Mouse (Mus musculus) testis, adult 2 months (tissue): Measurements from ENCODE around the gene 0610037L13Rik. TPM values are rescaled to one million over a fixed set of nuclear protein-coding genes. Genes with fewer than 3 reads are reported as not detected.

Experiments
- H3K27ac ChIP-seq: fragments of 200-500 bp; 2 replicates; pipeline ENCODE4 v1.5.1; 2012; ENCODE audit warnings: low read depth, low read length; ENCODE audit not compliant: control insufficient read depth, insufficient read depth
- H3K27me3 ChIP-seq: fragments of 200-500 bp; 2 replicates; pipeline ENCODE4 v1.6.1; 2012; ENCODE audit warnings: mild to moderate bottlenecking, low read length, moderate library complexity; ENCODE audit not compliant: control insufficient read depth, insufficient read depth
- H3K36me3 ChIP-seq: fragments of 200-500 bp; 2 replicates; pipeline ENCODE4 v1.6.1; 2012; ENCODE audit warnings: mild to moderate bottlenecking, low read length; ENCODE audit not compliant: control insufficient read depth, insufficient read depth
- H3K4me1 ChIP-seq: fragments of 200-500 bp; 2 replicates; pipeline ENCODE4 v1.6.1; 2012; ENCODE audit warnings: low read length; ENCODE audit not compliant: control insufficient read depth, insufficient read depth
- H3K4me3 ChIP-seq: fragments of 200-500 bp; 2 replicates; pipeline ENCODE4 v1.5.1; 2012; ENCODE audit warnings: low read depth, mild to moderate bottlenecking, low read length, moderate library complexity, mixed read lengths; ENCODE audit not compliant: control insufficient read depth
- CTCF ChIP-seq: fragments of 200-500 bp; IDR thresholded peaks from 2 replicates; pipeline ENCODE4 v1.5.1; 2012; ENCODE audit warnings: low read depth, mild to moderate bottlenecking, inconsistent platforms, low read length, moderate library complexity; ENCODE audit not compliant: control insufficient read depth, insufficient read depth, insufficient replicate concordance
- POLR2A ChIP-seq: fragments of 200-500 bp; IDR thresholded peaks from 2 replicates; pipeline ENCODE4 v1.6.1; 2012; ENCODE audit warnings: low read depth, mild to moderate bottlenecking, inconsistent platforms, low read length, moderate library complexity; ENCODE audit not compliant: control insufficient read depth
- polyA plus RNA-seq: library from polyadenylated mRNA; depleted of rRNA; stranded (reverse); fragments of >200 nt; gene quantifications from 2 replicates; pipeline ENCODE4 v1.2.3, GENCODE M21; 2012

0610037L13Rik gene
- polyA plus RNA-seq, 1 experiment, result 77.6 TPM

GRCm38 (mm10) chr4:107920336-107920735 lies 30.7 kb downstream of the 0610037L13Rik start:
- no peak overlapping the region for H3K27ac ChIP-seq
- H3K36me3 ChIP-seq, result peaks cover 1% of the 10 kb centered on the region; the same call in 1 of the 2 replicates
- no peak overlapping the region for H3K4me3 ChIP-seq
- TF ChIP-seq CTCF (no peak), POLR2A (no peak)
- H3K4me1 ChIP-seq, result peaks cover 5% of the 10 kb centered on the region; the same call in 1 of the 2 replicates
- no peaks in the 10 kb centered on the region for H3K27me3 ChIP-seq

GRCm38 (mm10) chr4:107921152-107921695 lies 31.6 kb downstream of the 0610037L13Rik start:
- Histone ChIP-seq H3K4me3 (no peak overlapping the region), H3K4me1 (peaks cover 5% of the 10 kb centered on the region; the same call in 1 of the 2 replicates)

GRCm38 (mm10) chr4:107921952-107922351 lies 32.3 kb downstream of the 0610037L13Rik start:
- Histone ChIP-seq H3K4me3 (peak overlapping the region; percentile 13; the same call in 1 of the 2 replicates), H3K36me3 (peaks cover 1% of the 10 kb centered on the region; the same call in 1 of the 2 replicates), H3K27me3 (no peaks in the 10 kb centered on the region), H3K4me1 (peaks cover 5% of the 10 kb centered on the region; the same call in 1 of the 2 replicates), H3K27ac (peak overlapping the region; percentile 66)
- TF ChIP-seq POLR2A (no peak), CTCF (no peak)

More at GRCm38 (mm10) chr4:107921152-107921695, 31.6 kb downstream of the 0610037L13Rik start:
- H3K27me3 ChIP-seq, result no peaks in the 10 kb centered on the region
- TF ChIP-seq POLR2A, result no peak
- no peak for TF ChIP-seq CTCF
- H3K36me3 ChIP-seq, result peaks cover 1% of the 10 kb centered on the region; the same call in 1 of the 2 replicates
- H3K27ac ChIP-seq, result no peak overlapping the region

- H3K36me3 ChIP-seq, result peaks cover 1% of the 10 kb centered on the region; the same call in 1 of the 2 replicates
- 0 out of 2 replicates have a peak, but pooled peaks have one; percentile 8 for TF ChIP-seq CTCF
- peak; percentile 97 for TF ChIP-seq POLR2A
- peak within 1 kb of the TSS; percentile 97 for H3K4me3 ChIP-seq
- H3K27ac ChIP-seq, result peak within 1 kb of the TSS; percentile 97
- peaks cover 5% of the 10 kb centered on the region; the same call in 1 of the 2 replicates for H3K4me1 ChIP-seq
- H3K27me3 ChIP-seq, result no peaks in the 10 kb centered on the region
Measured at GRCm38 (mm10) chr4:107923145-107923802, 33.7 kb downstream of the 0610037L13Rik start, which contains the start of gene Cpt2. Gene Cpt2, minus strand, starts transcription at chr4:107923610.

DNA sequence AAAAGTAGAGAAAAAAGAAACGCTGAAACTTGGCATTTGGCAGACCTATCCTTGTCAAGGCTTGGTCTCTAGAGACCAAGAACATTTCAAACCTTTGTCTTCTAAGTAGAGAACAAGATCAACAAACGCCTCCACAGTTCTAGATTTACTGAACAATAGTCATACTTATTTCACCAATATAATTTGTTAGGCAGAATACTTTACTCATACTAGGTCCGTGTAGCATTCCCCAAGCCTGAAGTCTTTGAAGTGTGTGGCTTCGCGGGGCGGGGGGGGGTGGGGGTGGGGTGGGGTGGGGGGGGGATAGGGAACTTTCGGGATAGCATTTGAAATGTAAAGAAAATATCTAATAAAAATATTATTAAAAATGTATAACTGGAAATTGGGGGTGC lies 34.2 kb downstream of the 0610037L13Rik start:
- Histone ChIP-seq H3K4me1 (peaks cover 5% of the 10 kb centered on the region; the same call in 1 of the 2 replicates), H3K4me3 (peak overlapping the region; percentile 97), H3K27ac (peak overlapping the region; percentile 34; the same call in 1 of the 2 replicates), H3K27me3 (no peaks in the 10 kb centered on the region), H3K36me3 (peaks cover 1% of the 10 kb centered on the region; the same call in 1 of the 2 replicates)
- TF ChIP-seq POLR2A, result no peak
- no peak for TF ChIP-seq CTCF

DNA sequence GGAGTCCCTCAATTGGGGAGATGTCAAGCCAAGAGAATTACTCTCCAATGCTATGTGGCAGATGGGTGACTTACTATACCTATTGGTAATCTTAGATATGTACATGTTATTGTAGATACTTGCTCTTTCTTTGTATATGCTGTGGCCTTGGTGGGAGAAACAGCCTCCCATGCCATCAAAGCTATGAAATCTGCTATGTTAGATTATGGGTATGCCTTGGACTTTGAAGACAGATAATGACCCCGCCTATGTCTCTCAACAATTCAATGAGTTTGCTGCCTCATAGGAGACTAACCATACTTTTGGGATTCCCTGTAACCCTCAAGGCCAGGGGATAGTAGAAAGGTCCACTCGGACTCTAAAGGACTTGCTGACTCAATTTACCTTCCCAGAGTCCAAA lies 38.7 kb downstream of the 0610037L13Rik start:
- no peaks in the 10 kb centered on the region for H3K27me3 ChIP-seq
- no peak for TF ChIP-seq CTCF
- no peak for TF ChIP-seq POLR2A
- H3K4me3 ChIP-seq, result no peak overlapping the region
- H3K36me3 ChIP-seq, result no peaks in the 10 kb centered on the region
- H3K27ac ChIP-seq, result no peak overlapping the region
- H3K4me1 ChIP-seq, result no peaks in the 10 kb centered on the region

- TF ChIP-seq POLR2A, result no peak
- Histone ChIP-seq H3K27ac (no peak overlapping the region), H3K36me3 (no peaks in the 10 kb centered on the region), H3K4me3 (no peak overlapping the region), H3K27me3 (no peaks in the 10 kb centered on the region), H3K4me1 (peaks cover 2% of the 10 kb centered on the region; the same call in 1 of the 2 replicates)
Measured at GRCm38 (mm10) chr4:107928726-107929125, 39.1 kb downstream of the 0610037L13Rik start.
